Mouse (Mus musculus): ENCODE measurements around the gene Fam71f1.

DNA sequence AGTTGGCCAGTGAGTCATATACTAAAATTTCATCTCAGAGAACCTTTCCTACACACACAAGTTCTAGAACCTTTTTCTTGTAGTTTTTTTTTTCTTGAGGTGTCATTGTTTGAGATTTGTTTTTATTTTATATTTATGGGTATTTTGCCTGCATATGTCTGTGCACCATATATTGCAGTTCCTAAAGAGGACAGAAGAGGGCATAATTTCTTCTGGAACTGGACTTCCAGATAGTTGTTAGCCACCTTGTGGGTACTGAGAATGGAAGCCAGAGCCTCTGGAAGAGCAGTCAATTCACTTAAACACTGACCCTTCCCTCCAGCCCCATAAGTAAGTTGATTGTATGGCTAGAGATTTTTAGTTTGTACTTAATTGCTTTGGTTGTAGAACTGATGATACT is 32.7 kb downstream of the Fam71f1 start:
- TF ChIP-seq CTCF (IDR thresholded peaks at IDR 0.05; ENCODE audit: extremely low read depth, insufficient read depth, low read length) = no peak
- no peak for TF ChIP-seq POLR2A (IDR thresholded peaks at IDR 0.05; ENCODE audit: extremely low read depth, insufficient read depth, low read length)

Measured in cortical plate, adult 2 months (tissue).